Mouse (Mus musculus): ENCODE measurements around the gene Mfsd2b.
A peak's percentile ranks its signal among the peaks of the same experiment; 100 is the strongest.

- TF ChIP-seq GATA1 (IDR thresholded peaks at IDR 0.05; ENCODE audit: low read length) (peak; percentile 41), TAL1 (IDR thresholded peaks at IDR 0.05; ENCODE audit: low read length) (no peak)
Observed at GRCm38 (mm10) chr12:4817361-4818101, 56.6 kb downstream of the Mfsd2b start, which contains the start of gene Sf3b6.

Measured in erythroblast, embryonic 14.5 days (primary cell).